Mouse (Mus musculus): ENCODE results near the gene Olfr521.

DNA sequence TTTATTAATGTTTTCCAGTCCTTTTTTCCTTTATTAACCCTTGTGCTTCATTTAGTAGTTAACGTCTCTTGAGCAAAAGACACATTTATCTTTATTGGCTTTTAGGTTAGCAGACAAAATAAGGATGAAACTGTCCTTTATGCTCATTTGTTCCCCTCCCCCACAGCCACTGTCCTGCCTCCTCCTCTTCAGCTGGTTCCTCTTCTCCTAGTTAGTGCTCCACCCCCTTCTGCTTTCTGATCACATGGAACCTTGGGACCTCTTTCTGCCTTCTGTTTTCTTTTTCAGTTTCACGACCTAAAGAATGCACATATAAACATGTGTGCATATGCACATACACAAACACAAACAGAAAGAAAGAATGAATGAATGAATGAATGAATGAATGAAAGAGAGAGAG, 18.6 kb downstream of the Olfr521 start:
- TF ChIP-seq CTCF (IDR thresholded peaks at IDR 0.05; ENCODE audit: insufficient read depth, low read depth, low read length) = no peak
- TF ChIP-seq POLR2A (IDR thresholded peaks at IDR 0.05; ENCODE audit: insufficient read depth, low read depth, low read length) = no peak
